Mouse (Mus musculus) testis, adult 2 months (tissue): Measurements from ENCODE around the gene Etl4.

Source experiments
- CTCF ChIP-seq: fragments of 200-500 bp; IDR thresholded peaks from 2 replicates; pipeline ENCODE4 v1.5.1; 2012; ENCODE audit warnings: low read depth, mild to moderate bottlenecking, inconsistent platforms, low read length, moderate library complexity; ENCODE audit not compliant: control insufficient read depth, insufficient read depth, insufficient replicate concordance
- POLR2A ChIP-seq: fragments of 200-500 bp; IDR thresholded peaks from 2 replicates; pipeline ENCODE4 v1.6.1; 2012; ENCODE audit warnings: low read depth, mild to moderate bottlenecking, inconsistent platforms, low read length, moderate library complexity; ENCODE audit not compliant: control insufficient read depth

- TF ChIP-seq CTCF (no peak), POLR2A (no peak)
Measured at GRCm38 (mm10) chr2:20737837-20738236, 828.3 kb downstream of the Etl4 start.
